Mouse (Mus musculus) kidney, embryonic 14.5 days (tissue): Measurements from ENCODE around the gene Espl1. TPM values are rescaled to one million over a fixed set of nuclear protein-coding genes. Genes with fewer than 3 reads are reported as not detected.

Experiments
- ATAC-seq: fragments of 200-750 bp; cut with Nextera tagmentation; 2 replicates; pipeline ENCODE4 v1.8.0; 2017; ENCODE audit warnings: moderate number of reproducible peaks, mild to moderate bottlenecking, moderate TSS enrichment, moderate library complexity; ENCODE audit not compliant: low FRiP score, low TSS enrichment
- H3K27ac ChIP-seq: fragments of 300-500 bp; sonication (generic); 2 replicates; pipeline ENCODE4 v1.5.1; 2014; ENCODE audit warnings: low read depth, mild to moderate bottlenecking, low read length, moderate library complexity, mixed read lengths
- H3K27me3 ChIP-seq: fragments of 300-500 bp; sonication (generic); 2 replicates; pipeline ENCODE4 v1.6.1; 2014; ENCODE audit warnings: mild to moderate bottlenecking, low read length; ENCODE audit not compliant: control insufficient read depth, insufficient read depth
- H3K36me3 ChIP-seq: fragments of 300-500 bp; sonication (generic); 2 replicates; pipeline ENCODE4 v1.6.1; 2014; ENCODE audit warnings: low read length, mixed read lengths; ENCODE audit not compliant: control insufficient read depth, insufficient read depth
- H3K4me1 ChIP-seq: fragments of 300-500 bp; sonication (generic); 2 replicates; pipeline ENCODE4 v1.6.1; 2014; ENCODE audit warnings: low read length, mixed read lengths; ENCODE audit not compliant: control insufficient read depth, insufficient read depth
- H3K4me2 ChIP-seq: fragments of 300-500 bp; sonication (generic); replicated peaks from 2 replicates; pipeline ENCODE4 v1.6.1; 2014; ENCODE audit warnings: low read depth, mild to moderate bottlenecking, low read length
- H3K4me3 ChIP-seq: fragments of 300-500 bp; sonication (generic); 2 replicates; pipeline ENCODE4 v1.5.1; 2014; ENCODE audit warnings: mild to moderate bottlenecking, low read length
- H3K9ac ChIP-seq: fragments of 300-500 bp; sonication (generic); 2 replicates; pipeline ENCODE4 v1.6.1; 2014; ENCODE audit warnings: low read depth, mild to moderate bottlenecking, low read length, moderate library complexity
- H3K9me3 ChIP-seq: fragments of 300-500 bp; sonication (generic); 2 replicates; pipeline ENCODE4 v1.6.1; 2016; ENCODE audit warnings: low read length; ENCODE audit not compliant: control insufficient read depth
- WGBS: fragments of 180-500 bp; shearing (Covaris S2); extraction: QIAGEN DNeasy Blood & Tissue Kit; methylation state at CpG from one replicate; pipeline ENCODE4 v1.1.7; 2014; 5-methylcytosine and 5-hydroxymethylcytosine counted together
- polyA plus RNA-seq: library from polyadenylated mRNA; unstranded; fragments of >200 nt; fragmentation: Nextera tagmentation; extraction: Ambion mirVana; gene quantifications from 2 replicates; pipeline ENCODE4 v1.2.1, GENCODE M21; 2014

The Espl1 gene
- polyA plus RNA-seq, 1 experiment from 2014 or later, result 33.6 TPM

DNA sequence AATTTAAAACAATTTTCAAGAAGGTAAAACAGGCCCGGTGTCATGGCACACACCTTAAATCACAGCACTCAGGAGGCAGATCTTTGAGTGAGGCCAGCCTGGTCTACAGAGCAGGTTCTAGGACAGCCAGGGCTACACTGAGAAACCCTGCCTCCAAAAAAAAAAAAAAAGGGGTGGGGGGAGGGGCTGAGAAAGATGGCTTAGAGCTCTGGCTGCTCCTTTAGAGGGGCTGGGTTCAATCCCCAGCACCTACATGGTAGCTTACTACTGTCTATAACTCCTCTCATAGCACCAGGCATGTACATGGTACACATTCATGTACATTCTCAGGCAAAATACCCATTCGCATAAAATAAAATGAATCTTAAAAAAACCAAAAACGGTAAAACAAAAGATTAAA is 48.4 kb downstream of the Espl1 start:
- no peaks in the 10 kb centered on the region for H3K27me3 ChIP-seq
- no peaks in the 10 kb centered on the region for H3K9me3 ChIP-seq
- no peak overlapping the region for H3K9ac ChIP-seq
- H3K36me3 ChIP-seq, result peaks cover 38% of the 10 kb centered on the region
- H3K4me2 ChIP-seq, result no peak overlapping the region
- no peak overlapping the region for H3K4me3 ChIP-seq
- WGBS, result 96% methylated on average over 3 of the region's 3 CpGs
- no peak overlapping the region for H3K27ac ChIP-seq
- H3K4me1 ChIP-seq, result peaks cover under 1% of the 10 kb centered on the region; the same call in 1 of the 2 replicates
- ATAC-seq, result no peak

DNA sequence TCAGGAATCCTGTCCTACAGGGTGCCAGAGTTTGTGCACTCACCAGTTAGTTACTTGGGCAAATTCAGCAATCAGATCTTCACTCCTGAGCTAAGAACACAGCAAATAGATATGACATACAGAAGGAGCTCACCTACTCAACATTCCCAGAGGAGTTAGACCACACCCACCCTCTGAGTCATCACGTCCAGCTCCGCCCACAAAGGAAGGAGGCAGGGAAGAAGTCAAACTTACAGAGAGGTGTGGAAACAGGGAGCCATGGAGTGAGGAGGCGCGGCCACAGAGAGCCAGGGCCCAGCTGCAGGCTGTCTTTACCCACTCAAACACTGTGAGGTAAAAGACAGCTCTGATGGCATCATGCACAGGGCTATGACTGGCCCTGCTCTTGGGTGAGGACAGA is 50.4 kb downstream of the Espl1 start:
- Histone ChIP-seq H3K27ac (no peak overlapping the region), H3K4me2 (no peak overlapping the region), H3K9me3 (no peaks in the 10 kb centered on the region), H3K9ac (no peak overlapping the region), H3K4me3 (no peak overlapping the region), H3K4me1 (peaks cover 5% of the 10 kb centered on the region; the same call in 1 of the 2 replicates), H3K36me3 (peaks cover 30% of the 10 kb centered on the region), H3K27me3 (no peaks in the 10 kb centered on the region)
- WGBS, result 76% methylated on average over 4 of the region's 4 CpGs
- no peak for ATAC-seq

DNA sequence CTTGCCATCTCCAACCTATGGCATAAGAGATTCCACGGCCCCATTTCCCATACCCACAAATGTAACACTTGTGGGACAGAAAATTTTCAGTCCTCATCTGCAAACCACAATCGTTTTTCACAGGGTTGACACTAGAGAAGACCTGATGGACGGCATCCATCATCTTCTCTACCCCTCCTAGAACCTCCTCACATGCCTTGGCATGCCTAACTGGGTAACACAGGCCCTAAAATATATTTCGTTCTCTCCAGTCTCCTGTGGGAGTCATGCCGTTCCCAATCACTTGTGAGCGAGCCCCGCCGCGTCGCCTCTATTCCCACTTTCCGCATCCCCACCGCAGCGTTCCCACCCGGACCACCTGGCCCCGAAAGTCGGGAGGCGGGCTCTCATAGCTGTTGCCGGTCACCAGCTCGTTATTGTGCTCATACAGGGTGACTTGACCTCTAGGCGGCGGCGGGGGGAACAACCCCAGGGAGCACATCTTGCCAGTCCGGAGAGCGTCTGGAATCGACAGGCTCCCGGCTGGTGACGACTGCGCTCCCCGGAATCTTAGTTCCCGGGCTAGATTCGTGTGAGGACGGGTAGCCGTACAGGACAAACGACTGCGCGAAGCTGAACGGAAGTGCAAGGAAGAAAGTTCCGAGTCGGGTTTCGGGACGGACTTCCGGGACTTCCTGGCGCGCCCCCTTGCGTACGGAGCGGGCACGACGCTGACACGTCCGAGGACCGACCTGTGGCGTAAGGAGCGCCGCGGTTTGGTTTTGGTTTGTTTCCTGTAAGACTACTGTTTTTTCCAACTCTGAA is 54.3 kb downstream of the Espl1 start, which contains the start of gene Aaas:
Gene Aaas (minus strand): TSS at position 634 of the 804 bp plus-strand sequence.
- Histone ChIP-seq H3K4me1 (peaks cover 5% of the 10 kb centered on the region; the same call in 1 of the 2 replicates), H3K27me3 (no peaks in the 10 kb centered on the region), H3K36me3 (peaks cover 18% of the 10 kb centered on the region), H3K9me3 (no peaks in the 10 kb centered on the region), H3K9ac (peak within 1 kb of the TSS; percentile 86), H3K4me2 (peak within 1 kb of the TSS; percentile 73), H3K27ac (peak within 1 kb of the TSS; percentile 79; the same call in 1 of the 2 replicates), H3K4me3 (peak within 1 kb of the TSS; percentile 87)
- under 1% methylated on average over 56 of the region's 56 CpGs for WGBS
- peak; percentile 86 for ATAC-seq

DNA sequence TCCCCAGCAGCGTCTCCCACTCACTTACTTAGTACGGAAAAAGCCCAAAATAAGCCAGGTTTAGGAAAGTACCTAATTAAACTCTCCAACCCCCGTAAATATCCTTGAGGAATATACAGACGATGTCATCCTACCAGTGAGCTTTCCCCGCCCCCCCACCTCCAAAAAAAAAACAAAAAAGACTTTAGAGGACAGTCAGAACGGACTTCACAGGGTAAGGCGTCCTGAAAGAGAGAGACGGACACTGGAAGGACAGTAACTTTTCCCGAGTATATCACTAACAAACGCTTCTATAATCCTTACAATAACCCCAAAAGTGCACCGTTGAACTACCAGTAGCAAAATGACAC is 54.9 kb downstream of the Espl1 start:
- ATAC-seq, result peak; percentile 1; the same call in 1 of the 2 replicates
- Histone ChIP-seq H3K4me3 (peak overlapping the region; percentile 87), H3K27ac (no peak overlapping the region), H3K4me1 (peaks cover 5% of the 10 kb centered on the region; the same call in 1 of the 2 replicates), H3K27me3 (no peaks in the 10 kb centered on the region; the same call in 1 of the 2 replicates), H3K9me3 (no peaks in the 10 kb centered on the region), H3K9ac (peak overlapping the region; percentile 86), H3K4me2 (peak overlapping the region; percentile 73), H3K36me3 (peaks cover 12% of the 10 kb centered on the region)
- 12% methylated on average over 11 of the region's 11 CpGs for WGBS

DNA sequence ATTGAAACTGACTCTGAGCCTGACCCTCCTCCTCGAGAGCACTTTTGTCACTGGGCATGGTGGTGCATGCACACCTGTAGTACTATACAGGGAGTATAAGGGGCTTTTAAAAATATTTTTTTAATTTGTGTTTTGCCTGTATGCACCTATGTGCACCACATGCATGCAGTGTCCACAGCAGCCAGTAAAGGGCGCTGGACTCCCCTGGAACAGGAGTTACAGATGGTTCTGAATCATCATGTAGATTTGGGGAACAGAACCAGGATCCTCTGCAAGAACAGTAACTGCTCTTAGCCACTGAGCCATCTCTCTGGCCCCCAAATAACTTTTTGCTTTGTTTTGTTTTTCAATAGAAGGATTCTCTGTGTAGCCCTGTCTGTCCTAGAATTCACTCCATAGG is 56.1 kb downstream of the Espl1 start:
- no peak overlapping the region for H3K4me3 ChIP-seq
- no peak overlapping the region for H3K9ac ChIP-seq
- WGBS, result 54% methylated on average over 2 of the region's 2 CpGs
- no peak overlapping the region for H3K27ac ChIP-seq
- no peaks in the 10 kb centered on the region for H3K9me3 ChIP-seq
- H3K27me3 ChIP-seq, result no peaks in the 10 kb centered on the region; the same call in 1 of the 2 replicates
- H3K36me3 ChIP-seq, result no peaks in the 10 kb centered on the region; the same call in 1 of the 2 replicates
- no peak overlapping the region for H3K4me2 ChIP-seq
- ATAC-seq, result no peak
- H3K4me1 ChIP-seq, result peaks cover 15% of the 10 kb centered on the region

DNA sequence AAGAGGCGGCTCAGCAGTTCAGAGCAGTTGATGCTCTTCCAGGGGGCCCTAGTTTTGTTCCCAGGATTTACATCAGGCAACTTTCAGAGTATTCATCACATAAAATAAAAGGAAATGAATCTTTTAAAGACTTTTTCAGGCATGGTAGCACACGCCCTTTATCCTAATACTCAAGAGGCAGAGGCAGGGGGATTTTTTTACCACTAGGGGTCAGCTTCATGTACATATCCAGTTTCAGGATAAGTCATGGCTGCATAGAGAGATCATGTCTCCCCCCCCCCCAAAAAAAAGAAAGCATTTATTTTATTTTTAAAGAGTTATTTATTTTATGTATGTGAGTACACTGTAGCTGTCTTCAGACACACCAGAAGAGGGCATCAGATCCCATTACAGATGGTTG is 57.9 kb downstream of the Espl1 start:
- 78% methylated on average over 2 of the region's 2 CpGs for WGBS
- Histone ChIP-seq H3K4me1 (peaks cover 29% of the 10 kb centered on the region), H3K9me3 (no peaks in the 10 kb centered on the region), H3K9ac (no peak overlapping the region), H3K27me3 (peaks cover 13% of the 10 kb centered on the region), H3K4me3 (no peak overlapping the region), H3K27ac (no peak overlapping the region), H3K36me3 (no peaks in the 10 kb centered on the region), H3K4me2 (no peak overlapping the region)
- ATAC-seq, result no peak

DNA sequence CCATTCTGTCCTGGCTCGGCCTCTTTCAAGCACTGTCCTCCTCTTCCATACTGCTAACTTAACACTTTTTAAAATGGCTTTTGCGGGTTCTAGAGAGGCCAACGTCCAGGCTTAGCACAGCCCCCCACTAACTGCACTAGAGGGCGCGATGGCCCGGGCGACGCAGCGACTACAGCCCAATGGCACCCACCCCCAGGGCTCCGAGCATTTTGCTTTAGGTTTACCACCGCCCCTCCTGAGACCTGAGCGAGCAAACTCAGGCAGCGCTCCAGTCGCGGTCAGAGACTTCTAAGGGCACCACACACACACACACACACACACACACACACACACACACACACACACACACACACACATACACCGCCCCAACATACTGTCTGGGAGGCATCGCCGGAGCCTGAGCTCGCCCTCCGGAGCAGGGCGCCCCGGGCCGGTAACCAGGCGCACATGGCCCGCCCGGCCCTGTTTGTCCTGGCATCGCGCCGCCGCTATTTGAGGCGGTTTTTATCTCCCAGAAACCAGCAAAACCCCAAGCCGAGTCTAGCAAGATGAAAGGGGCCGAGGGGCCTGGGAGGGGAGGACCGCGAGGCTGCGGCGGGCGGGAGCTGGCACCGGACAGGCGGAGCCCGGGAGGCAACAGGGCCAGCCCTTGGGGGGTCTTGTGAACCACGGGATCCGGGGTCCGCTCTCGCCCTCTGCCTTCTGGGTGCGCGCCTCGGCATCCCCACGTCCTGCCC is 59.2 kb downstream of the Espl1 start:
- Histone ChIP-seq H3K4me3 (peak overlapping the region; percentile 42), H3K27ac (peak overlapping the region; percentile 94), H3K4me2 (peak overlapping the region; percentile 93), H3K9me3 (no peaks in the 10 kb centered on the region), H3K4me1 (peaks cover 24% of the 10 kb centered on the region), H3K36me3 (no peaks in the 10 kb centered on the region), H3K27me3 (peaks cover 13% of the 10 kb centered on the region), H3K9ac (peak overlapping the region; percentile 83)
- WGBS, result under 1% methylated on average over 49 of the region's 49 CpGs
- peak; percentile 56 for ATAC-seq

DNA sequence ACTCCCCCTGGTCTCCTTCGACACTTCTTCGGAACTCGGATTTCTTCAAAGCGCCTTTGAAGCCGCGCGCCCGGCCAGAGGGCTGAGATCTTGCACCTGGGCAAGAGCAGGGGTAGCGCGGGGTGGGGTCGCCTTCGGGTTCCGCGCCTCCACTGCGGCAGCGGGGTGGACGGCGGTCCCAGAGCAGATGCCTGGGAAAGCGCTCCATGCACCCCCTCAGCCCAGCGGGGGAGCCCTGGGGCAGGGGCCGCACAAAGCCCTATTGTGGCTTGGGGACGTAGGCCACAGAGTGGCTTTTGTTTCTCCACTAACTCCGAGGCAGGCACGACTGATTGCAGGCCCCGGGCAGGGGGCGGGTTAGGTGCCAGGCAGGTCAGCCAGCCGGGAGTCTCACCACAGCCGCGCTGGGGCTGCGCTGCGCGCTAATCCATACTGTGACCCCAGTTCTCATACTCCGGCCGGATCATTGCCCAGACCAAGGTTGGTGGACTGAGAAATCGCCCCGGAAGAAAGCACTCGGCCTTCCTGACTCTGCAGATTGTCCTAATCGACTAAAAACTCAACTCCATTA is 59.9 kb downstream of the Espl1 start:
- Histone ChIP-seq H3K9me3 (no peaks in the 10 kb centered on the region), H3K27me3 (peaks cover 13% of the 10 kb centered on the region), H3K4me2 (peak overlapping the region; percentile 93), H3K9ac (peak overlapping the region; percentile 83), H3K36me3 (no peaks in the 10 kb centered on the region), H3K4me1 (peaks cover 24% of the 10 kb centered on the region), H3K27ac (peak overlapping the region; percentile 94), H3K4me3 (peak overlapping the region; percentile 42)
- ATAC-seq, result peak; percentile 66
- WGBS, result 1% methylated on average over 38 of the region's 38 CpGs
